Mouse (Mus musculus): ENCODE results near the gene Slc25a17. TPM values are rescaled to one million over a fixed set of nuclear protein-coding genes. Genes with fewer than 3 reads are reported as not detected.

The Slc25a17 gene
- polyA plus RNA-seq, 1 experiment from 2014 or later, result 56.4 TPM

- Histone ChIP-seq H3K9me3 (ENCODE audit: control insufficient read depth, low read length) (no peaks in the 10 kb centered on the region), H3K4me2 (ENCODE audit: low read length) (no peak overlapping the region), H3K36me3 (ENCODE audit: control insufficient read depth, insufficient read depth, low read length) (peaks cover 72% of the 10 kb centered on the region), H3K9ac (ENCODE audit: low read length) (no peak overlapping the region), H3K27me3 (ENCODE audit: control insufficient read depth, insufficient read depth, low read length) (no peaks in the 10 kb centered on the region), H3K4me3 (ENCODE audit: control insufficient read depth in 1 of 2, insufficient read depth in 1 of 2, low read depth in 1 of 2, low read length in 2 of 2) (no peak overlapping the region), H3K4me1 (ENCODE audit: control insufficient read depth in 2 of 2, insufficient read depth in 2 of 2, low read length in 2 of 2) (peaks cover 3 to 4% of the 10 kb centered on the region in 2 experiments; a peak in 2 of 4 replicates), H3K27ac (replicated peaks in 1 of 2; ENCODE audit: control insufficient read depth in 1 of 2, insufficient read depth in 1 of 2, low read depth in 2 of 2, low read length in 2 of 2) (no peak overlapping the region)
- 92% methylated on average over 4 of the region's 4 CpGs for WGBS
- no peak for ATAC-seq (ENCODE audit: insufficient number of reproducible peaks, insufficient read depth, low FRiP score, low read depth)
These were observed 28.1 kb downstream of the Slc25a17 start for GRCm38 (mm10) chr15:81332517-81332916.

GRCm38 (mm10) chr15:81330816-81331433, 29.7 kb downstream of the Slc25a17 start:
- Histone ChIP-seq H3K27me3 (ENCODE audit: control insufficient read depth, insufficient read depth, low read length) (no peaks in the 10 kb centered on the region), H3K9me3 (ENCODE audit: control insufficient read depth, low read length) (no peaks in the 10 kb centered on the region), H3K4me1 (ENCODE audit: control insufficient read depth in 2 of 2, insufficient read depth in 2 of 2, low read length in 2 of 2) (peaks cover 3 to 4% of the 10 kb centered on the region in 2 experiments; a peak in 2 of 4 replicates), H3K36me3 (ENCODE audit: control insufficient read depth, insufficient read depth, low read length) (peaks cover 72% of the 10 kb centered on the region), H3K4me2 (ENCODE audit: low read length) (no peak overlapping the region), H3K9ac (ENCODE audit: low read length) (no peak overlapping the region), H3K27ac (replicated peaks in 1 of 2; ENCODE audit: control insufficient read depth in 1 of 2, insufficient read depth in 1 of 2, low read depth in 2 of 2, low read length in 2 of 2) (no peak overlapping the region), H3K4me3 (ENCODE audit: control insufficient read depth in 1 of 2, insufficient read depth in 1 of 2, low read depth in 1 of 2, low read length in 2 of 2) (no peak overlapping the region)
- no peak for ATAC-seq (ENCODE audit: insufficient number of reproducible peaks, insufficient read depth, low FRiP score, low read depth)
- 63% methylated on average over 3 of the region's 3 CpGs for WGBS

DNA sequence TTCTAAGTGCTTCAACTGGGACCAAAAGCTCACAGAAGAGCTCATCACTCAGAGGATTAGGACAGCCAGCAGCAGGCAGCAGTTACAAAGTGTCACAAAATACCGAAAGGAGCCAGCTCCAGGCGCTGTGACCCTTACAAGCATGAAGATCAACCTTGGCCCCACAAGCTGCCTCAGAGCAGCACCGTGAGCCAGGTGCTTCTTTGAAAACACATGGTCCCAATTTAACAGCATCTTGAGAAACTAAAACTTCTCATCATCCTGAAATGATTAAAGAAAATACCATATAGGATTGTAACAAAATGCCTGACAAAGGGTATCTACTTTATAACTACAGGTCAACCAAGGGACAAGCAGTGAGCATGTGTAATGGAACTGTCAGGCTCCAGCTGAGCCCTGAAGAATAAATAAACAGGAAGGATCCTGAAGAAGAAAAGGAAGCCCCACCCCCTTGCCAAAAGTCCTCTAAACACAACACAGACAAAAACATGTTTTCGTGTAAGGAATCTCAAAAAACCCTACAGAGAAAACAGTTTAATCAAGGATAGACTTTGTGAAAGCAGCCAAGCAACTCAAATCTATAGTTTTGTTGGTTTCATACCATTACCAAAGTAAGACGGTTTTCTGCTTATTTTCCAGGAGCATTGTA, 30.8 kb downstream of the Slc25a17 start:
- Histone ChIP-seq H3K36me3 (ENCODE audit: control insufficient read depth, insufficient read depth, low read length) (peaks cover 68% of the 10 kb centered on the region), H3K4me2 (ENCODE audit: low read length) (no peak overlapping the region), H3K27me3 (ENCODE audit: control insufficient read depth, insufficient read depth, low read length) (no peaks in the 10 kb centered on the region), H3K9me3 (ENCODE audit: control insufficient read depth, low read length) (no peaks in the 10 kb centered on the region), H3K4me3 (ENCODE audit: control insufficient read depth in 1 of 2, insufficient read depth in 1 of 2, low read depth in 1 of 2, low read length in 2 of 2) (no peak overlapping the region), H3K9ac (ENCODE audit: low read length) (no peak overlapping the region), H3K27ac (replicated peaks in 1 of 2; ENCODE audit: control insufficient read depth in 1 of 2, insufficient read depth in 1 of 2, low read depth in 2 of 2, low read length in 2 of 2) (no peak overlapping the region), H3K4me1 (ENCODE audit: control insufficient read depth in 2 of 2, insufficient read depth in 2 of 2, low read length in 2 of 2) (peaks cover 3 to 4% of the 10 kb centered on the region in 2 experiments; a peak in 2 of 4 replicates)
- ATAC-seq (ENCODE audit: insufficient number of reproducible peaks, insufficient read depth, low FRiP score, low read depth), result no peak
- WGBS, result 44% methylated on average over 5 of the region's 5 CpGs

DNA sequence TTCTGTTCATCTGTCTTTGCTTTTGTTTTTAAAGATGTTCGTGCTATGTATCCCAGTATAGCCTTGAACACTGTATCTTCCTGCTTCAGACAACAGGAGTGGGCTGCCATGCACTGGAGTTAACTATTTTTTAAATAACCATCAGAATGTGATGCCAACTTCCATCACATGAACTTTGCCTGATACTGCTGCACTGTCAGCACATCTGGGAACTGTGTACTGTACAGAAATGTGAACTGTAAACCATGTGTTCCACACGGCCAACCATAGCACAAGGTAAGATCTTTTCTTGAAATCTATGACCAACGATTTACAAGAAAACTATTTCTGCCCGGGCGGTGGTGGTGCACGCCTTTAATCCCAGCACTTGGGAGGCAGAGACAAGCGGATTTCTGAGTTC, 33.1 kb downstream of the Slc25a17 start:
- ATAC-seq (ENCODE audit: insufficient number of reproducible peaks, insufficient read depth, low FRiP score, low read depth), result no peak
- H3K27me3 ChIP-seq (ENCODE audit: control insufficient read depth, insufficient read depth, low read length), result no peaks in the 10 kb centered on the region
- H3K4me2 ChIP-seq (ENCODE audit: low read length), result no peak overlapping the region
- 88% methylated on average over 7 of the region's 7 CpGs for WGBS
- no peak overlapping the region for H3K4me3 ChIP-seq (ENCODE audit: control insufficient read depth in 1 of 2, insufficient read depth in 1 of 2, low read depth in 1 of 2, low read length in 2 of 2)
- H3K4me1 ChIP-seq (ENCODE audit: control insufficient read depth in 2 of 2, insufficient read depth in 2 of 2, low read length in 2 of 2), result peaks cover 3 to 4% of the 10 kb centered on the region in 2 experiments; a peak in 2 of 4 replicates
- H3K9ac ChIP-seq (ENCODE audit: low read length), result no peak overlapping the region
- no peak overlapping the region for H3K27ac ChIP-seq (replicated peaks in 1 of 2; ENCODE audit: control insufficient read depth in 1 of 2, insufficient read depth in 1 of 2, low read depth in 2 of 2, low read length in 2 of 2)
- H3K36me3 ChIP-seq (ENCODE audit: control insufficient read depth, insufficient read depth, low read length), result peaks cover 59% of the 10 kb centered on the region
- H3K9me3 ChIP-seq (ENCODE audit: control insufficient read depth, low read length), result no peaks in the 10 kb centered on the region

DNA sequence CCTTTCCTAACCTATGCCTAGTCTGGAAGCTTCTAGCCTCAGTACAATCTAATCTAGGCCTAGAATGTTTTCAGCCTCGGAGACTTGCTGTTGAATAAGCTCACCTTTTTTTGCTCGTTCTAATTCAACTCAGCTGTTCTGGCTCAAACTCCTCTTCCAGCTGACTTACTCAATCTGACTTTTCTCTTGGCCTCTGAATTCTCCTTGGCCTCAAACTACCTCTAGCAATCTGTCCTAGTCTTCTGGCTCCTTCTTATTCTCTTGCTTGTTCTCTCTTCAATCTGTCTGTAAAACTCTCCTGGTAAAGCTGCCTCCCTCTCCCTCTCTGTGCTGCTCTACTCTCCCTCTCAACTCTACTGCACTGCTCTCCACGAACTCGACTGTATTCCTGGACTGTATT, 35.6 kb downstream of the Slc25a17 start:
- no peak for ATAC-seq (ENCODE audit: insufficient number of reproducible peaks, insufficient read depth, low FRiP score, low read depth)

DNA sequence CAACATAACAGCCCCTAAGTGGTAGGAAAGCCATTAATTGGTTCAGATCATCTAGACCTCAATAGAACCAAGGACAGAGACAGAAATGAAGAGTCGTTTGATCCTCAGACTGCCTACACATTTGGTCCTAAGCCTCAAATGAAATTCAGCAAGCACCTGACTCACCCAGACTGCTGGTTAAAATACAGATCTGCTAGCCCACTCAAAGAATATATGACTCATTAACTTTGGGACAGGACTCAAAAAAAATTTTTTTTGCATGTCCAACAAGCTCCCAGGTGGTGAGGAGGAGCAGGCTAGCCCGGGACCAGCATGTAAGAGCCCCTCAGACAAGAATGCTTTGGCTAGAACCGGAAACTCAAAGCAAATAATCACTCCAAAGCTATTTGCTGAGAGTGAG, 40.5 kb downstream of the Slc25a17 start:
- WGBS, result 93% methylated on average over 3 of the region's 3 CpGs
- H3K36me3 ChIP-seq (ENCODE audit: control insufficient read depth, insufficient read depth, low read length), result peaks cover 77% of the 10 kb centered on the region
- no peak overlapping the region for H3K9ac ChIP-seq (ENCODE audit: low read length)
- H3K27me3 ChIP-seq (ENCODE audit: control insufficient read depth, insufficient read depth, low read length), result no peaks in the 10 kb centered on the region
- no peak for ATAC-seq (ENCODE audit: insufficient number of reproducible peaks, insufficient read depth, low FRiP score, low read depth)
- no peaks in the 10 kb centered on the region for H3K4me1 ChIP-seq (ENCODE audit: control insufficient read depth in 2 of 2, insufficient read depth in 2 of 2, low read length in 2 of 2)
- H3K4me2 ChIP-seq (ENCODE audit: low read length), result no peak overlapping the region
- H3K27ac ChIP-seq (replicated peaks in 1 of 2; ENCODE audit: control insufficient read depth in 1 of 2, insufficient read depth in 1 of 2, low read depth in 2 of 2, low read length in 2 of 2), result no peak overlapping the region
- H3K4me3 ChIP-seq (ENCODE audit: control insufficient read depth in 1 of 2, insufficient read depth in 1 of 2, low read depth in 1 of 2, low read length in 2 of 2), result no peak overlapping the region
- H3K9me3 ChIP-seq (ENCODE audit: control insufficient read depth, low read length), result 0 out of 2 replicates have a peak, but pooled peaks cover 3% of the 10 kb centered on the region

More for the DNA sequence above, 35.6 kb downstream of the Slc25a17 start:
- Histone ChIP-seq H3K4me1 (ENCODE audit: control insufficient read depth in 2 of 2, insufficient read depth in 2 of 2, low read length in 2 of 2) (peaks cover 0 to 3% of the 10 kb centered on the region in 2 experiments; a peak in 2 of 4 replicates), H3K4me3 (ENCODE audit: control insufficient read depth in 1 of 2, insufficient read depth in 1 of 2, low read depth in 1 of 2, low read length in 2 of 2) (no peak overlapping the region), H3K4me2 (ENCODE audit: low read length) (no peak overlapping the region), H3K36me3 (ENCODE audit: control insufficient read depth, insufficient read depth, low read length) (peaks cover 73% of the 10 kb centered on the region), H3K27ac (replicated peaks in 1 of 2; ENCODE audit: control insufficient read depth in 1 of 2, insufficient read depth in 1 of 2, low read depth in 2 of 2, low read length in 2 of 2) (no peak overlapping the region), H3K9me3 (ENCODE audit: control insufficient read depth, low read length) (no peaks in the 10 kb centered on the region), H3K9ac (ENCODE audit: low read length) (no peak overlapping the region), H3K27me3 (ENCODE audit: control insufficient read depth, insufficient read depth, low read length) (no peaks in the 10 kb centered on the region)
- WGBS, result 75% methylated on average over 4 of the region's 4 CpGs

DNA sequence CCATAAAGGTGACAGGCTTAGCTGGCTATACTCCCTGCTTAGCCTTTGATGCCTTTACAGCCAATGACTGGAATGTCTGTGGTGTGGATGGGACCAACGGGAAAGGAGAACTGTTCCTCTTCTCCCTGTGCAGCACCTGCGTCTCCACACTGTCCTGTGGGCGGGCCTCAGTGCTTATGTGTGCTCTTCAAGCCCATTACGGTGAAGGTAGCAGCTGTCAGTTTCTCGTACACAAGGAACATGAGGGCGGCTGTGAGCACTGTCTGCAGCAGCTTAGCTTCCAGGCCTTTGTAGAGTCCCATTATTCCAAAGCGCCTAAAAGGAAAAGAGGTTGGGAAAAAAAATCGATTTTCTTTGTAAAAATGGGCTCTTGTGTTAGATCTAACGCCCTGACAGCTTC, 41.1 kb downstream of the Slc25a17 start:
- ATAC-seq (ENCODE audit: insufficient number of reproducible peaks, insufficient read depth, low FRiP score, low read depth), result no peak
- H3K36me3 ChIP-seq (ENCODE audit: control insufficient read depth, insufficient read depth, low read length), result peaks cover 77% of the 10 kb centered on the region
- WGBS, result 92% methylated on average over 9 of the region's 9 CpGs
- H3K9ac ChIP-seq (ENCODE audit: low read length), result no peak overlapping the region
- H3K27ac ChIP-seq (replicated peaks in 1 of 2; ENCODE audit: control insufficient read depth in 1 of 2, insufficient read depth in 1 of 2, low read depth in 2 of 2, low read length in 2 of 2), result no peak overlapping the region
- no peaks in the 10 kb centered on the region for H3K4me1 ChIP-seq (ENCODE audit: control insufficient read depth in 2 of 2, insufficient read depth in 2 of 2, low read length in 2 of 2)
- H3K9me3 ChIP-seq (ENCODE audit: control insufficient read depth, low read length), result 0 out of 2 replicates have a peak, but pooled peaks cover 3% of the 10 kb centered on the region
- no peak overlapping the region for H3K4me2 ChIP-seq (ENCODE audit: low read length)
- no peak overlapping the region for H3K4me3 ChIP-seq (ENCODE audit: control insufficient read depth in 1 of 2, insufficient read depth in 1 of 2, low read depth in 1 of 2, low read length in 2 of 2)
- no peaks in the 10 kb centered on the region for H3K27me3 ChIP-seq (ENCODE audit: control insufficient read depth, insufficient read depth, low read length)

Measured in heart, embryonic 14.5 days (tissue).